Mouse (Mus musculus): ENCODE results near the gene Enkd1. TPM values are rescaled to one million over a fixed set of nuclear protein-coding genes. Genes with fewer than 3 reads are reported as not detected.

Gene Enkd1
- total RNA-seq, 2 experiments from 2014 or later, result 0.47 to 0.69 TPM

DNA sequence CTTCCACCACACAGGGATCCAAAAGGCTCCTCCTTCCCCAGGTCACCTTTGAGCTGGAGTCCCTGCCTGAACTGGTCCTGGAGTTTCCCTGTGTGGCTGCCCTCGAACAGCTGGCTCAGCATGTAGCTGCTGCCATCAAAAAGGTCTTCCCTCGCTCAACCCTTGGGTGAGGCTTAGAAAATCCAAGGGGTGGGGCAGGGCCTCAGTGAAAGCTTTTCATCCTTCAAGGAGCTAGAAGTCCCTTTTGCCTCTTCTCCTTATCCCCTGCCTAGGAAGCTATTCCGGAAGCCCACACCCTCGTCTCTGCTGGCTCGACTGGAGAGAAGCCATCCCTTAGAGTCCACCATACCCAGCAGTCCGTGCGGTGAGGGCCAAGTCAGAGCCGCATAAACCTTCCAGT, 20.5 kb downstream of the Enkd1 start:
- H3K4me3 ChIP-seq, result no peak overlapping the region
- intact Hi-C loops (cut with DNase I), result loop anchor here (10.0 kb wide), 1 partner anchor 93 kb away; no protein-coding TSS in a partner anchor
- DNase-seq, result no peak
- TF ChIP-seq CTCF (IDR thresholded peaks at IDR 0.05), result no peak
- no peak overlapping the region for H3K27ac ChIP-seq

DNA sequence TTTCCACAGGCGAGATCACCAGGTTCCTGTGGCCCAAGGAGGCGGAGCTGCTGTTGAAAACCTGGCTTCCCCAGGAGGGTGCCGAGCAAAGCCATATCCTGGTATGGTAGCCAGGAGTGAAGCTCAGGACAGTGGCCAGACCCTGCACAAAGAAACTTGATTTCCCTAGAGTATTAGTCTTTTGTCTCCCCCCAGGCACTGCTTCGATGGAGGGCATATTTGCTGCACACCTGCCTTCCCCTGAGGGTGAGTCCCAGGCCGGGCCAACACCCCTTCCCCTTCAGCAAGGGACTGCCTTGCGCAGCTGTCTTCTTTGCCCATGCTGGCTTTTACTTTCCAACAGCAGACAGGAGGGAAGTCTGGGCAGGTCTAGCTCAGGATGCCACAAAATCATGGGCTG, 21.5 kb downstream of the Enkd1 start:
- Histone ChIP-seq H3K27ac (no peak overlapping the region), H3K4me3 (no peak overlapping the region)
- no peak for TF ChIP-seq CTCF (IDR thresholded peaks at IDR 0.05)
- DNase-seq, result no peak
- intact Hi-C loops (cut with DNase I), result loop anchor here (10.0 kb wide), 1 partner anchor 92 kb away; no protein-coding TSS in a partner anchor

DNA sequence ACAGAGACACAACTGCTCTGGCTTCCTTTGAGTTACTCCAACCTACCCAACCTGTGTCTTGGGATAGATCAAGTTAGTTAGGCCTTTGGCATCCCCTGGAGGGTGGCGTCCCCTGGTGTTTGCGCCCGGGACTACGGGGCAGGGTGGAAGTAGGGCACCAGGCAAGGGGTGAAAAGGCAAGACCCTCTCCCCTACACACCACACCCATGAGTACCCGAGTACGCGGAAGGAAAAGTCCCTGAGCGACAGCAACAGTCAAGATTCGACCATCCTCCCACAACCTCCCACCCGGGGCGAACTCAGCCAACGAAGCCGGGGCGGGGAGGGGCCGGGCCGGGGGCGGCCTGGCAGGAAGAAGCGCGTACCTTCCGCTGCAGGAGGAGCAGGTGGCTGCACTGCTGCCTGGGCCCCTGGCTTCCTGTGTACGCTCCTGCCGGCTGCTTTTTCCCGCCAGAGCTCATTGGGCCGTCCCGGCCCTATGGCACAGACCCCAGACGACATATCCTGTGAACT, 22.2 kb downstream of the Enkd1 start, which contains the start of gene Carmil2:
Gene Carmil2, plus strand, starts transcription at position 479 of the 513 bp plus-strand sequence.
- DNase-seq, result peak; percentile 80
- H3K4me3 ChIP-seq, result peak within 1 kb of the TSS; percentile 55
- no peak within 1 kb of the TSS for H3K27ac ChIP-seq
- intact Hi-C loops (cut with DNase I), result loop anchor here (2.0 to 10.0 kb wide), 4 partner anchors 49 to 119 kb away; partner anchors contain the start of genes Agrp, Atp6v0d1 and Ctcf
- TF ChIP-seq CTCF (IDR thresholded peaks at IDR 0.05), result peak; percentile 93

DNA sequence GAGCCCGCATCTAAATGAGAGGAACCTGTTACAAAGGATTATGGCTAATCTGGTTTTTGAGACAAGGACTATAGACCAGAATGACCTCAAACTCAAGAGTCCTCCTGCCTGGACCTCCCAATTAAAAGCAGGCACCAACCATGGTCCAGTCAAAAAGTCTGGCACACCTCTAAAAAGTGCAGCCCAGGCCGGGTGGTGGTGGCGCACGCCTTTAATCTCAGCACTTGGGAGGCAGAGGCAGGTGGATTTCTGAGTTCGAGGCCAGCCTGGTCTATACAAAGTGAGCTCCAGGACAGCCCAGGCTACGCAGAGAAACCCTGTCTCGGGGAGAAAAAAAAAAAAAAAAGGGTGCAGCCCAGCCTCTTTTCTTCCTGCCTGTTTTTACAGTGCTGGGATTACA, 22.7 kb downstream of the Enkd1 start:
- no peak for DNase-seq
- intact Hi-C loops (cut with DNase I), result loop anchor here (2.0 to 10.0 kb wide), 4 partner anchors 49 to 119 kb away; partner anchors contain the start of genes Agrp, Atp6v0d1 and Ctcf
- H3K27ac ChIP-seq, result no peak overlapping the region
- no peak overlapping the region for H3K4me3 ChIP-seq
- no peak for TF ChIP-seq CTCF (IDR thresholded peaks at IDR 0.05)

DNA sequence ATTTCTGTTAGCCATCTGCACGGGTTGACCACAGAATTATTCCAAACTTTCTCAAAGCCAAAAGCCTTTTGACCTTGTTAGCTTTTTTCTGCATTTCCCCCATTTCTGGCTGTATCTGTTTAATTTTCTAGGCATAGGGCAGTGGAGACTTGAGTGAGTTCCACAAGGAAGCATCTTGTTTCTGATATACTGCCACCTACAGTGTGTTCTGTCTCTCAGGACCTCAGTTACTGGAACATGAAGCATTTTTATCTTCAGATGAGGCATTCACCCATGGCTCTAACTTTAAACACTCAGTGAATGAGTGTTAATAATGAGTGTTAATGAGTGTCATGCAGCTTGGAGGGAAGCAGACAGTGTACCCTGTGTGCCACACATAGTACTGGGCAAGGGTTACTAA, 30.1 kb downstream of the Enkd1 start:
- intact Hi-C loops (cut with DNase I), result no loop called here
- TF ChIP-seq CTCF (IDR thresholded peaks at IDR 0.05), result peak; percentile 33
- Histone ChIP-seq H3K27ac (no peak overlapping the region), H3K4me3 (no peak overlapping the region)
- DNase-seq, result no peak

DNA sequence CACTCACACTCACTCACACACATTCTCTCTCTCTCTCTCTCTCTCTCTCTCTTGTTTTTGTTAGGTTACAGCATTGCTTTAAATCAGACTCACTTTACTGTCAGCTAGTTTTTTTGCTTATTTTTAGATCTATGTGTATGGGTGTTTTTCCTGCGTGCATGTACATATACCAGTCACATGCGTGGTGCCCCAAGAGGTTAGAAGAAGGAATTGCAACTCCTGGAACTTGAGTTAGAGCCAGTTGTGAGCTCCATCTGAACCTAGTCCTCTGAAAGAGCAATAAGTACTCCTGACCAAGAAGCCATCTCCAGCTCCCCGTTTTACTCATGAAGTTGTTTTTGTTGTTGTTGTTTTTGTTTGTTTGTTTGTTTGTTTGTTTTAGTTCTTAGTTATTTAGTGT, 46.8 kb downstream of the Enkd1 start:
- peak; percentile 26 for DNase-seq
- H3K27ac ChIP-seq, result no peak overlapping the region
- intact Hi-C loops (cut with DNase I), result no loop called here
- H3K4me3 ChIP-seq, result no peak overlapping the region
- TF ChIP-seq CTCF (IDR thresholded peaks at IDR 0.05), result peak; percentile 61

DNA sequence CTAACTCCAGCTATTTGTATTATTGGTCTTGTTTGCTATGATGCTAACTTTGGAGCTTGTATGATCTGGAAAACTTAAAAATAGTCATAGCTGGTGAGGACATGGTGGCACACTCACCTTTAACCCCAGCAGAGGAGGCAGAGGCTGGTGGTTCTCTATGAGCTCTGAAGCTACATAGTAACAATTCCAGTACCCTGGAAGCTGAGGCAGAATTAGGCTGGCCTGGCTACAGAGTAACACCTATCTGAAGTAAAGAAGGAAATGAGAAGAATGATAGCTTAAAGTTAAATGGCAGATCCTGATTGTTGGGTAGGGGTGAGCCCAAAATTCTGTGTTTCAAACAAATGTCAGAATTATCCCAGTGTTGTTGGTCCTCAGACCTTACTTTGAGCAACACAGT, 50.4 kb downstream of the Enkd1 start:
- Histone ChIP-seq H3K4me3 (no peak overlapping the region), H3K27ac (no peak overlapping the region)
- TF ChIP-seq CTCF (IDR thresholded peaks at IDR 0.05), result no peak
- DNase-seq, result no peak
- intact Hi-C loops (cut with DNase I), result no loop called here

Other genes starting within 250 kb of the Enkd1 start
- gene Tppp3, start 236.7 kb downstream of the Enkd1 start, total RNA-seq (2021), result 10 to 100 TPM; 52.8 to 53.4 TPM
- gene Zdhhc1, start 211.3 kb downstream of the Enkd1 start, total RNA-seq (2021), result 10 to 100 TPM in 1 of 2 experiments, 1 to 10 TPM in 1; 9.6 to 11.2 TPM
- not detected for gene Hsd11b2, start 189.5 kb downstream of the Enkd1 start, total RNA-seq (2021)
- gene Atp6v0d1, start 142.2 kb downstream of the Enkd1 start, total RNA-seq (2021), result 10 to 100 TPM; 40.3 to 41.6 TPM
- 10 to 100 TPM; 15.7 to 20.6 TPM for gene Ripor1, start 103.0 kb downstream of the Enkd1 start, total RNA-seq (2021)
- 10 to 100 TPM; 33.2 to 42.6 TPM for gene Ctcf, start 71.6 kb downstream of the Enkd1 start, total RNA-seq (2021)
- gene Agrp, start 70.8 kb downstream of the Enkd1 start, total RNA-seq (2021), result under 1 TPM in 1 of 2 experiments, not detected in 1; 0.75 TPM
- under 1 TPM in 1 of 2 experiments, not detected in 1; 0.17 TPM for gene Carmil2, start 21.9 kb downstream of the Enkd1 start, total RNA-seq (2021)
- gene Acd, start 7.1 kb downstream of the Enkd1 start, total RNA-seq (2021), result 1 to 10 TPM; 4.2 to 5.3 TPM
- gene Pard6a, start 7.1 kb downstream of the Enkd1 start, total RNA-seq (2021), result 1 to 10 TPM; 5.0 to 6.0 TPM
- not detected for gene 4933405L10Rik, start 555 bp downstream of the Enkd1 start, total RNA-seq (2021)
- gene Gfod2, start 50.5 kb upstream of the Enkd1 start, total RNA-seq (2021), result 1 to 10 TPM; 7.2 to 7.4 TPM
- gene Ranbp10, start 119.1 kb upstream of the Enkd1 start, total RNA-seq (2021), result 10 to 100 TPM; 23.0 to 24.3 TPM
- gene Tsnaxip1, start 119.5 kb upstream of the Enkd1 start, total RNA-seq (2021), result not detected
- gene Cenpt, start 145.1 kb upstream of the Enkd1 start, total RNA-seq (2021), result 1 to 10 TPM; 1.0 to 1.8 TPM
- gene Thap11, start 146.9 kb upstream of the Enkd1 start, total RNA-seq (2021), result 10 to 100 TPM; 21.9 to 25.0 TPM
- 10 to 100 TPM; 39.2 to 43.4 TPM for gene Nutf2, start 152.4 kb upstream of the Enkd1 start, total RNA-seq (2021)
- 10 to 100 TPM; 19.7 TPM for gene Edc4, start 172.7 kb upstream of the Enkd1 start, total RNA-seq (2021)
- under 1 TPM in 1 of 2 experiments, not detected in 1; 0.95 TPM for gene Nrn1l, start 185.4 kb upstream of the Enkd1 start, total RNA-seq (2021)
- gene Pskh1, start 192.2 kb upstream of the Enkd1 start, total RNA-seq (2021), result 10 to 100 TPM; 11.3 to 12.8 TPM
- not detected for gene Ctrl, start 225.7 kb upstream of the Enkd1 start, total RNA-seq (2021)
- 10 to 100 TPM; 17.9 to 26.1 TPM for gene Psmb10, start 230.2 kb upstream of the Enkd1 start, total RNA-seq (2021)
- under 1 TPM; 0.23 to 0.33 TPM for gene Lcat, start 235.2 kb upstream of the Enkd1 start, total RNA-seq (2021)